7 mouse cellular contexts compared by ENCODE assay signal in genomic region chr17:28080045-28080816, GRCm38 (mm10). TPM values are rescaled to one million over a fixed set of nuclear protein-coding genes. Genes with fewer than 3 reads are reported as not detected.
A peak's percentile ranks its signal among the peaks of the same experiment; 100 is the strongest.
DNase-seq lines count a peak whose midpoint lies in the region; ATAC-seq and TF ChIP-seq lines count a peak whose summit lies in the region.

TSS of gene Tcp11 (minus strand) at chr17:28080639.

- ATAC-seq in granulocyte monocyte progenitor cell, adult 5-6 weeks (replicated peaks; ENCODE audit: poor library complexity, severe bottlenecking): peak; percentile 89
- ATAC-seq in megakaryocyte progenitor cell, adult 5-6 weeks (replicated peaks; ENCODE audit: poor library complexity): peak; percentile 74

- no peak for TF ChIP-seq POLR2A in spleen, adult 2 months (IDR thresholded peaks at IDR 0.05; ENCODE audit: low read depth, low read length)

- no peaks in the 10 kb centered on the region for H3K36me3 ChIP-seq in spleen, adult 2 months (ENCODE audit: control insufficient read depth, insufficient read depth, low read length)

- H3K4me1 ChIP-seq in brown adipose tissue, adult 24 weeks (ENCODE audit: control insufficient read depth, insufficient read depth, insufficient read length, low read length): no peaks in the 10 kb centered on the region
- peaks cover 12% of the 10 kb centered on the region for H3K4me1 ChIP-seq in spleen, adult 2 months (ENCODE audit: control insufficient read depth, insufficient read depth, insufficient read length)

- DNase-seq in right cerebral cortex, postnatal 14 days: peak; percentile 64
- DNase-seq in right cerebral cortex, adult 18-20 months: no peak
- peak; percentile 63 for DNase-seq in layer of hippocampus, adult 9-11 months
- peak; percentile 50 to 65 for DNase-seq in spleen, adult 2 months (ENCODE audit: low read depth in 1 of 2, low spot score in 2 of 2)

- H3K4me3 ChIP-seq in brown adipose tissue, adult 24 weeks (ENCODE audit: insufficient read depth, low read depth, low read length): peak within 1 kb of the TSS; percentile 56
- peak within 1 kb of the TSS; percentile 56; the same call in 1 of the 2 replicates for H3K4me3 ChIP-seq in spleen, adult 2 months (ENCODE audit: extremely low read depth, insufficient read depth, insufficient read length)

- H3K27ac ChIP-seq in brown adipose tissue, adult 24 weeks (replicated peaks; ENCODE audit: low read depth, low read length): no peak within 1 kb of the TSS
- no peak within 1 kb of the TSS for H3K27ac ChIP-seq in spleen, adult 2 months (ENCODE audit: insufficient read depth, low read length)

- 0 out of 2 replicates have a peak, but pooled peaks cover 3% of the 10 kb centered on the region for H3K27me3 ChIP-seq in spleen, adult 2 months (ENCODE audit: control insufficient read depth, insufficient read depth, low read length)

- no peak for TF ChIP-seq CTCF in spleen, adult 2 months (IDR thresholded peaks at IDR 0.05; ENCODE audit: extremely low read depth, insufficient read depth, insufficient read length, insufficient replicate concordance)

- whole genome bisulfite sequencing in spleen, adult 2 months: 2% methylated on average over 56 of the region's 57 CpGs

RNA-seq across cellular contexts. Expression of gene Tcp11, which starts in this region (rescaled TPM):
- not detected in 2 replicates for polyA plus RNA-seq in brown adipose tissue, adult 24 weeks (2012; ENCODE audit: insufficient read depth, insufficient read length, missing spikeins)
- 0.60 TPM in 1 of 2 replicates, not detected in the other for total RNA-seq in granulocyte monocyte progenitor cell, adult 5-6 weeks (2014; fragmentation: Nextera tagmentation)
- 2.1 and 2.4 TPM in 2 replicates for total RNA-seq in granulocyte monocyte progenitor cell, adult 5-6 weeks (2017)
- total RNA-seq in megakaryocyte progenitor cell, adult 5-6 weeks (2015): 0.67 and 1.4 TPM in 2 replicates
- total RNA-seq in megakaryocyte progenitor cell, adult 5-6 weeks (2017): 2.4 and 2.5 TPM in 2 replicates
- polyA plus RNA-seq in spleen, adult 2 months (2012; rRNA removed): 0.58 and 0.92 TPM in 2 replicates

Comparison
In these comparisons a context has a peak if more than half of its experiments do, and no peak if none do; other contexts are left out.
1. Peak in DNase-seq and H3K4me3 ChIP-seq in spleen, adult 2 months; RNA of the gene not detected or under 1 TPM.